Mouse (Mus musculus) cerebellum, postnatal 4 days (tissue): ENCODE results near the gene B3gat3.
A peak's percentile ranks its signal among the peaks of the same experiment; 100 is the strongest.
"Not testable (repeated sequence)": the region's sequence is repeated elsewhere in the genome, so short reads cannot be mapped to it uniquely, and the experiment has no call there.

Experiments
- DNase-seq, 2 experiments: peaks; one replicate each; pipeline ENCODE4 v3.0.0; 2022; ENCODE audit warnings: low spot score in 2 of 2, mixed read lengths in 1 of 2

B3gat3 gene

GRCm38 (mm10) chr19:8920073-8920736 is at the start of gene B3gat3:
TSS of gene B3gat3 (plus strand) at chr19:8920374.
- DNase-seq = peak; percentile 77 to 89

GRCm38 (mm10) chr19:8870381-8870780 is 49.8 kb upstream of the B3gat3 start:
- DNase-seq = not testable (repeated sequence)

GRCm38 (mm10) chr19:8870838-8871237 is 49.3 kb upstream of the B3gat3 start:
- no peak for DNase-seq

GRCm38 (mm10) chr19:8871267-8872186 is 48.6 kb upstream of the B3gat3 start, which contains the start of gene Ubxn1:
TSS of gene Ubxn1 (plus strand) at chr19:8871496.
- peak; percentile 91 to 93 for DNase-seq

- DNase-seq = no peak
These were observed 47.8 kb upstream of the B3gat3 start for GRCm38 (mm10) chr19:8872266-8872840.

- no peak for DNase-seq
These were observed 45.1 kb upstream of the B3gat3 start for GRCm38 (mm10) chr19:8875031-8875430.

- peak; percentile 73 to 84 for DNase-seq
These were observed 39.7 kb upstream of the B3gat3 start, which contains the start of gene Uqcc3 for GRCm38 (mm10) chr19:8880311-8881033. TSS of gene Uqcc3 (minus strand) at chr19:8880923.

GRCm38 (mm10) chr19:8881034-8881392 is 39.2 kb upstream of the B3gat3 start:
- no peak for DNase-seq

GRCm38 (mm10) chr19:8883616-8884015 is 36.6 kb upstream of the B3gat3 start, which contains the start of the genes Lbhd1 and Gm49403:
TSS of gene Lbhd1 (plus strand) at chr19:8883732.
TSS of gene Gm49403 (plus strand) at chr19:8883930.
- DNase-seq = no peak

GRCm38 (mm10) chr19:8886916-8887584 is 33.1 kb upstream of the B3gat3 start:
- DNase-seq = no peak

GRCm38 (mm10) chr19:8887585-8888463 is 32.4 kb upstream of the B3gat3 start:
- no peak for DNase-seq

GRCm38 (mm10) chr19:8888511-8889385 is 31.4 kb upstream of the B3gat3 start, which contains the start of the genes 1810009A15Rik and Gm49416:
TSS of gene 1810009A15Rik (plus strand) at chr19:8888853.
TSS of gene Gm49416 (plus strand) at chr19:8888926.
- peak; percentile 92 to 94 for DNase-seq

GRCm38 (mm10) chr19:8892829-8893766 is 27.1 kb upstream of the B3gat3 start, which contains the start of gene Ints5:
TSS of gene Ints5 (plus strand) at chr19:8893005.
- DNase-seq = peak; percentile 73 to 83

GRCm38 (mm10) chr19:8895397-8895960 is 24.7 kb upstream of the B3gat3 start:
- no peak for DNase-seq

- DNase-seq = not testable (repeated sequence)
These were observed 23.9 kb upstream of the B3gat3 start for GRCm38 (mm10) chr19:8896231-8896630.

GRCm38 (mm10) chr19:8897211-8897864 is 22.8 kb upstream of the B3gat3 start:
- peak; percentile 24 to 42 for DNase-seq
